Mouse (Mus musculus): ENCODE data around the gene St6galnac6.
A peak's percentile ranks its signal among the peaks of the same experiment; 100 is the strongest.

Gene St6galnac6

DNA sequence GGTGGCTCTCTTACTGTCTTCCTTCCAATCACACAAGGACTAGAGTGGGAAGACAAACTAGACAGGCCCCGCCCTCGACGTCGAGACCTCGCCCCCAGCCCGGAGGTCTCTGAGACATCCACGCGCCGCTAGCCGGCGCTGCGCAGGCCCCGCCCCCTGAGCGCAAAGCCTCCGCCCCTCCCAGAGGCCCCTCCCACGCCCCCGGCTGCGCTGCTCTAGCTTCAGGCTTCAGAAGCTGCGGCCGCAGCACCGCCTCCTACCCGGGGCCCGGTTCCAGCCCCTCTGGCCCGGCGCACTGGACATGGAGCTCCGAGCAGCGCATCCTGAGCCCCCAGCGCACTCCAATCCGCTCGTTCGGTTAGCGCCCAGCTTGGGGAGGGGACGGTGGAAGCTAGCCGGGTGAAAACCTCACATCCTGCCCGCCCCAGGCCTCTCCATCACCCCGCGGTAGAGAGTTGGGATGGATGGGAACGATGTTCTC, 12.6 kb upstream of the St6galnac6 start, which contains the start of gene St6galnac4:
Gene St6galnac4, plus strand, starts transcription at position 225 of the 481 bp plus-strand sequence.
- peak; percentile 89 for DNase-seq

DNA sequence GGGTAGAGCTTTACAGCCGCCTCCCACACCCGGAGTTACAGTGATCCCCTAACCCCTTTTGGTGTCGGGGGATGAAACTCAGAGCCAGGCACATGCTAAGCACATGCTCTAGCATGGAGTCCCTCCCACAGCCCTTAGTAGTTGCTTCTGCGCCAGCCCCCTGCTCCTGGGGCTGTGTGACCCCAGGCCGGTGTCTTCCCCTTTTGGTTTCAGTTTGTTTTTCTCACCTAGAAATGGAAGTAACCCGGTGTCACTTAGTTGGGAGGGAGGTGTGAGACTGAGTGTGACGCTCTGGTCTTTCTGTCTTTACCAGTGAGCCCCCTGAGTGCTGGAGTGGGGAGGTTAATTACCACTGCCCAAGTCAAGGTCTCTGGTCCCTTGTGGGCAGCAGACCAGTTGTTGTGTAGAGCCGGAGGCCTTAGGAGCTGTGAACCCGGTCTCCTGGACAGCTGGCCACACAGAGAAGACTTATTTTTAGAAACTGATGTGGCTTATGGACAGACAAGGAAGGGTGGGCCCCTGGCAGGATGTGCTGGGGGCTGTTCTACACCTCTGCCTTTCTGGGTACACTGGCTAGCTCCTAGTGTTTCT, 11.7 kb upstream of the St6galnac6 start:
- no peak for DNase-seq

DNA sequence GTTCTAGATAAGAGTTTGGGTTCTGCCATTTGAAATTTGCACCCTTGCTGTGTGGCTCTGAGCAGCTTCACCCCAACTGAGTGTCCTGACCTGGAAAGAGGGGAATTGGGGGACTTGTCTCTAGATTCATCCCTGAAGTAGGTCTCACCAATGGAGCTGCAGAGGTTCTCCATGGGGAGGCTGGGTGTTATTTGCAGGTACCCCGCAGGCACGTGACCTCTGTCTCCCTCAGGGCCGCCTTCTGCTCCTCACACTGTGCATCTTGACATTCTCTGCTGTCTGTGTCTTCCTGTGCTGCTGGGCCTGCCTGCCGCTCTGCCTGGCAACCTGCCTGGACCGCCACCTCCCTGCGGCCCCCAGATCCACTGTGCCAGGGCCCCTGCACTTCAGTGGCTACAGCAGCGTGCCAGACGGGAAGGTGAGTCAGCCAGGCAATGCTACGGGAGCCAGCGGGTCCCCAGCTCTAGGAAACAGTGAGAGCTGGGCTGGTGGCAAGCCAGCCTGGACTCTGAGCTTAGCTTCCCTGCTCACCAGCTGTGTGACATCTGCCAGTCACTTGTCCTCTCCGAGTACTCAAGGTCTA, 10.2 kb upstream of the St6galnac6 start:
- peak; percentile 55 for DNase-seq

DNA sequence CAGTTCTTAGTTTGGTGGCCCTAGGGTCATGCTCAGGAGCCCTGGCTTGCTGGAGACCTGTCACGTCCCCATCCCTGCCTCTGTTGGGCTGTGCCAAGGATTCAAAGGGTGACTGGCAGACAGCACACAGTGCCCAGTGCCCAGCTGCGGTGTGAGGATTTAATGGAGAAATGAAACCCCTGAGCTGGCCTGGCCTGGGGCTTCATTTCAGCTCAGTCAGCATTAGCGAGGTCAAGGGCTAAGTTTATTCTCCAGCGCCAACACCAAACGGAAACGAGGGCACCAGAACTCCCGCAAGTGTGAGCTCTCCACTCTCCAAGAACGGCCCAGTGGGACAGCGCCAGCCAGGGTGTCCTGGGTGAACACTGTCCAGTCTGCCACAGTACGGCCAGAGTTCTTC, 9.3 kb upstream of the St6galnac6 start:
- DNase-seq = no peak

DNA sequence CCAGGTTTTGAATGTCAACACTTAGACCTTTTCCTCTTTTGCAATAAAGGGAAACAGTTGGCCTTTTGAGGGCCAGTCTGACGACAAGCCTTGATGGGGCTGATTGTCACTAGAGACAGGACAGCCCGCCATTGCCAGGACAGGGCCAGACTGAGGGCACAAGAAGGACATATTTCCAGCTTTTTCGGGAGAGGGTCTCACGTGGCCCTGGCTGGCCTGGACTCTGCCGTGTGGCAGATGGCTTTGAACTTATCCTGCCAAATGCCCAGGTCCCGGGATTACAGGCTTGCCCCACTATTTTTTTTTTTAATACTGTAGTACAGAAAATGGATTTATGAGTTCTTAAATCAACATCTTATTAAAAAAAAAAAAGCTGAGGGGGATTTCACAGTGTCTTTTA, 8.3 kb upstream of the St6galnac6 start:
- DNase-seq = no peak

DNA sequence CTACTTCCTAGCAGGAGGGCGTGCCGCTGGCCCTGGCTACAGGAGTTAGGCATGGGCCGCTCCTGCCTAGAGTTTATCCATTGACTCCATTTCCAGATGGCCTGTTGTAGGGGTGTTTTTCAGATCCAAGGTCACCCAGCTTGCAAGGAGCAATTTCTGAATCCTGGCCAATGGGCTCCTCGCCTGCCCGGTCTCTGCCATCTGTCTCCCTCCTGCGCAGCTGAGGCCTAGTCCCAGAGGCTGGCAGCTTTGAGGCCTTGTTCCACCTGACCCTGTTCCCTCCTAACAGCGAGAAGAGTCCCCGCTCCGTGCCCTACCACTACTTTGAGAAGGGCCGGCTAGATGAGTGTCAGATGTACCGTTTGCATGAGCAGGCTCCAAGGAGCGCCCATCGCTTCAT, 2.8 kb upstream of the St6galnac6 start:
- DNase-seq = no peak

DNA sequence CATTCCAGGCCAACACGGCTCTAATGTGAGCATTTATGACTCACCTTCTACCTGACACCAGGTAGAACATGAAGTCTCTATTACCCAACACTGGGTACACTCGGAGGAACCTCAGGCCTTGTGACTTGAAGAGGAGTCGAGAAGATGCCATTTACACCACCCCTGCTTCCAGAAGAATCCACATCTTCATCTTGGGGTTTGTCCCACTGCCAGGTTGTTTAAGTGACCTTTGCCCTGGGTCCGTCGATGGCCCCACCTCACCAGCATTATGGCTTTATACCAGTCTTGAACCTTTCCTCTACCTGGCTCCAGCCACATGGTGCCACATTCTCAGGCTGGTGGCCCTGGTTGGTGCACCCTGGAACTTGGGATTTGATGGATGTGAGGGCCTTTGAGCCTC, 2.3 kb upstream of the St6galnac6 start:
- no peak for DNase-seq

DNA sequence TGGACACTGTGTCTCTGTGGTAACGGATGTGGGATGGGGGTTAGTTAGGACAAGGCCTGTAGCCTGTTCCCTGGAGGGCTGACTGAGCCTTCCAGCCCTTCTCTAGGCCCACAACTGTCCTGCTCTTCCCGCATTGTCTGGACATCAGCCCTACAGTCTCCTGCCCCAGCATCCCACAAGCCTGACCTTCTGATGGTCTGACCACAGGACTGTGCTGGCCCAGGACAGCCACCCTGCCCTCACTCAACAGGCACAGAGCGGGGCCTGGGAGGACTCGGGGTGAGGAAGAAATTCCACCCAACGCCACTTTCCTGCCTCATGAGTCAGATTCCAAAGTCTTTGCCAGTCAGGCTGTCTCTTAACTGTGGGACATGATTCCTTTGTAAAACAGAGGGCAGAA, 1.8 kb upstream of the St6galnac6 start:
- no peak for DNase-seq

DNA sequence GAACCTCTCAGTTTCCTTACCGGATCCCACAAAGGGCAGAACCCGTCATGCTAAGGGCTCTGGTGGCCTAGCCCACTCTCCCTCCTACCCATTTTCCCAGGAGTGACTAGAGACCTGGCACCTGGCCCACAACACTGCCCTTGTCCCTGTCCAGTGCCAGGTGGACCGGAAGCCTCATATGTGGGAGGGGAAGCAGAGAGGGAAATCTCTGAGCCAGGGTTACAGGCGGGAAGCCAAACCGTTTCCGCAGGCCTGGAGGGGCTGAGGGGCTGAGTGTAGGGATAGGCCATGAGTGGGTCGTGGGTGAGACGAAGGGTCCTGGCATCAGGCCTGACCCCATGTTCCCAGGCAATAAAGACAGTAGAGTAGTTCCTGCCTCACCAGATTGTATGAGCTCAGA, 1.0 kb upstream of the St6galnac6 start:
- no peak for DNase-seq

DNA sequence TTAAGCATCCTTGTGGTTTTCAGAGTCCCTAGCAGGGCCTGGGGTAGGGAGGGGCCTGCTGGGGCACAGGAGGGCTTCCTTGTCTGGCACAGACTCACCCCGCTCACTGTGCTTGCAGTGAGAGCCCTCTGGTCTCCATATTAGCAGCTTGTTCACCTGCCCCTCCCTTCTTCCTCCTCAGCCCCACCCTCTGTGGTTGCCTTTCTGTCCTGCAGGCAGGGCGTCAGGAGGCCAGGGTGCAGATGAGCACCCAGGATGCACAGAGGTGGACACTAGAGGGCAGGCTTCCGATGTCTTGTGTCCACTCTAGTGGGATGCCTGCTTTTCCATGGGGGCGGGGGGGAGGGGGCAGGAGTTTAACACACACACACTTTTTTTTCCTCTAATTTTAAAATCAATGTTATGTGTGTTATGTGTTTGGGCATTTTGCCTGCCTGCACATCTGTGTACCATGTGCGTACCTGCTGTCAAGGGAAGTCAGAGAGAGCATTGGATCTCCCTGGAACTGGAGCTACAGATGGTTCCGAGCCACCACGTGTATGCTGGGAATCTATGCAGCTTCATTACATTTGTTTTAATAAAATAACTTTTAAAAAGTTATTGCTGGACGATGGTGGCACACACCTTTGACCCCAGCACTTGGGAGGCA, 2.0 kb downstream of the St6galnac6 start:
- no peak for DNase-seq

DNA sequence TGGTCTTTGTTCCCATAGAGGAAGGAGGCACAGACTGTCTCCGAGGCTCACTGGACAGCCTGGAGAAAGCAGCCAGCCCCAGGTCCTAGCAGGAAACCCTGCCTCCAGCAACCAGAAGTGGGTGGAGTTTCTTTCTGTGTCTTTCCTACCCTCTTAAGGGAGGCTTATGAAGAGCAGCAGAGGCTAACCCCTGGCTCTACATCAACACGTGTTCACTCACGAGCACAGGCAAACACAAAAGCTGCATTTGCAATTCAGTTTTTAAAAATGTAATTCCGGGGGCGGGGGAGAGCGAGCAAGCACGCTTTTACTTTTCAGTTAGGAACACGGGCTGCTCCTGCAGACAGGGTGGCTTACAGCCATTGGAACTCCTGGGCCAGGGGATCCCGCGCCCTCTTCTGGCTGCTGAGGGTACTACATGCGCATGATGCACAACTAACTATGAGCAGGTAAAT, 3.1 kb downstream of the St6galnac6 start:
- DNase-seq = peak; percentile 85

DNA sequence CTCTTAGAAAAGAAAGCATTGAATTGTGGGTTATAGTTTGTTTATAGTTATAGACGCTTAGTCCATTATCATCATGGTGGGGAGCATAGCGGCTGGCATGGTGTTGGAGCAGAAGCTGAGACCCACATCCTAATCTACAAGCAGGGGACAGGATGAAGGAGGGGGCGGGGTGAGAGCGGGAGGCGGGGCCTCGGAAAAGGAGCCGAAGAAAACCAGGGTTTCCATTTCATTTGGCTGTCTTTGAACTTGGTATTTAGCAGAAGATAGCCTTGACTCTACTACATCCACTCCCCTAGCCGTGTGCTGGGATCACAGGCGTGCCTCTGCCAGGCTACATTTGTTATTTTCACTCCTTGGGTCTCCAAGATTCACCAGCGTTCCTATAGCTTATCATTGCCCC, 5.1 kb downstream of the St6galnac6 start:
- no peak for DNase-seq

DNA sequence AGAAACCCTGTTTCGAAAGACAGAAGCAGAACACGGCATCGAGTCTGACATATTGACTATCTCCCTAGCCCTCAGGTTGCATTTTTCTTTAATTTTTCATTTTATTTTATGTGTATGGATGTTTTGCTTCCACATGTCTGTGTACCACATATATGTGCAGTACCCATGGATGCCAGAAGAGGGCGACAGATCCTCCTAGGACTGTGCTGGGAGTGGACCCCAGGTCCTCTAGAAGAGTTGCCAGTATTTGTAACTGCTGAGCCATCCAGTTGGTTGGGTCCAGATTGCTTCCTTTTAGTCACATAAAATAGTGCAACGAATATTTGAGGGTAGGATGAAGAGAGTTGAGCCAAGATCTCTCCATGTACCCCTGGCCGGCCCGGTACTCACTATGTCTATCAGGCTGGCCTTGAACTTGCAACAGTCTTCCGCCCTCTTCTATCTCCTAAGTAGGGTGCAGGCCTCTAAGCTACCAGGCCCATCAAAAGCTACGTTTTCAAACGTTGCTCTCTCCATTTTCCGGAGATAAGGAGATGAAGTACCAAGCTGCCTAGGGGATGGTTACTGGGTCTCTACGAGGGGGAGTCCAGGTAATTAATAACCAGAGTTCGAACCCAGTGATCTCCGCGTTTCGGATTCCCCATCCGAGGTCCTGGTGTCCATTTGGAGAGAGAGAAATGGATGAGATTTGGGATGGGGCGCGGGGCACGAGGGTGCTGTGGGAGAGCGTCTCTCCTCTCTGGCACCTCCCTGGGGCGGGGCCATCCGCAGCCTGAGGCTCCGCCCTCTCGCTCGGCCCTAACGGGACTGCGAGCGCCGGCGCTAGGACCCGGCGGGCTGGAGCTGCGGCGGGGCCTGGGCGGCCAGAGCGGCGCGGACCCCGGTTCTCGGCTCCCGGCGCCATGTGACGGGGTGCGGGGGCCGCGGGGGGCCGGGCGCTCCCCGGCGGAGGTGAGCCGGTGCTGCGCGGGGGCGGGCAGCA, 6.9 kb downstream of the St6galnac6 start:
- DNase-seq = peak; percentile 88

DNA sequence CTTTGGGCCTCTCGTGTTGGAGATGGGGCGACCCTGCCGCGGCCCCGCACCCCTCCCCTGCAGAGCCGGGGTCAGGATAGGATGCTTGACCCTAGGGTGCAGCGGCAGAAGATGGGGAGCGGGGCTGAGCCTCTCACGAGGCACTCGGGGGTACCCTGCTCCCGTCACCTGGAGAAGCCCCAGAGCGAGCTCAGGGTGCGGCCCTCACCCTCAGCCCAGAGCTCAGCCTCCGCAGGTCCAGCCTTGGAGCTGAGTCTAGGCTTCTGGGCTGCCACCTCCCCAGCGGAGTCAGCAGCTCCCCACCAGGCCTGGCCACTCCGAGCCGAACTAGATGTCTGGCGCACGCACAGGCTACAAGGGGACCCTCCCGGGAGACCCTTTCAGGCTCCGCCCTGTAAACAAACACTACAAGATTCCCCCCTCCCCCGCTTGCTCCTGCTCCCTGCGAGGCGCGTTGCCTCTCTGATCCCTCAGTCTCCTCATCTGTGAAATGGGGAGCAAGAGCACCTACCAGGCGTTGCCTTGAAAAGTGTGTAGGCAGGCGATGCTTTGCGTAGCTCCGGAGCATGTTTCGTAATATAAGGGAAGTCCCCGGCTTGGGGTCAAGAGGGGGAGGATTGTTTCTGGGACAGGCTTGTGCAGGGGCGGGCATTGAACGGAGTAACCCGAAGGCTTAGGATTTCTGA, 7.9 kb downstream of the St6galnac6 start:
- peak; percentile 41 for DNase-seq

DNA sequence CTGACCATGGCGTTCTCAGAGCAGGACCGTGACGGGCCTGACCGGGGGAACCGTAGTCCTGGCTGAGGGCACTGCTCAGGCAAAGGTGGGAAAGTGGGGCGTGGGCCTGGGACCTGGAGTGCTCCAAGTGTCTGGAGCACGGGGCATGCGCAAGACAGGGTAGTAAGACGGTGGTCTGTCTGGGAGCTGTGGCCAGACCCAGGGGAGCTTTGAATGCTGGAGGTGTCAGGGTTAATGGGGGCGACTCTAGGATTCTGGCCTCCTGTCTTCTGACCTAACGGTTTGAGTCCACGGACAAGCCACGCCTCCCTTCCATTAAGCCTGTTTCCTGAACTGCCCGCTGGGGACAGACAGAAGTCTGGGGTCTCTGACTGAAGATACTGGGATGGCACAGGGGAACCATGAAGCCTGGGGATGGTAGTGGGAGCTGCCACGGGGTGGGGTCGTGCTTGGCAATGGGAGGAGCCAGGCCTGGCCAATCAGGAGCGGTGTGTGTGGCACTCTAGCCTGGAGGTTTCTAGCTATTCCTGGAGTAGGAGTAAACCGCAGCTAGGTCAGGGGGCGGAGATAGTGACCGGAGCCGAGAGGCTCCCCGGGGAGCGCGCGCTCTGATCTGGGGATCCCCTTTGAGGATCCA, 8.8 kb downstream of the St6galnac6 start:
- DNase-seq = peak; percentile 44

DNA sequence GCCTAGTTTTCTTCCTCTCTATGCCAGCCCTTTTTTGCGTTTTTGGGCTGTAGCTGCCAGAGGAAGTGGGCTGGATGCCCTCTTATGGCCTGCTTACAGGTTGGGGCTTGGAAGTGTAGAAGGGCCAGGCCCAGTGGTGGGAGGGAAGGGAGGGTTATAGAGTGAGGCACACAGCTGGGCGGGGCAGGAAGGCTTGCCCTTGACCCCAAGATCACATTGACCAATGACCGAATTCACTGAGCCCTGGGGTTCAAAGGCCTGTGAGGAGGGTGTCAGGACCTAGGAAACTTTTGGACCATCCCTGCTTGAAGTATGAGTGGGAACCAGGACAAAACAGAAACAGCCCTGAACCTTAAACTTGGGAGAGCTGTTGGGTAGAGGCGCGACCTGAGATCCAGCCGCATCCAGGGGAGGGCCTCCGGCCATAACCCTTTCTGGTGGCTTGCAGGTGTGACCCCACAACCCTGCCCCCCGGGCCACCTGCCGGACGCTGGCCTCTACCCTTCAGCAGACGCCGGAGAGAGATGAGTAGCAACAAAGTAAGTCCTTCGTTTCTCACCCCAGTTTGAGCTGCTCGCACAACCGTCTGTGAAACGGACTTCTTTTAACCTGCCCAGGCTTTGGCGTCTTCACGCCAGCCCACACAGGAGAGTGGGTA, 9.4 kb downstream of the St6galnac6 start:
- DNase-seq = no peak

DNA sequence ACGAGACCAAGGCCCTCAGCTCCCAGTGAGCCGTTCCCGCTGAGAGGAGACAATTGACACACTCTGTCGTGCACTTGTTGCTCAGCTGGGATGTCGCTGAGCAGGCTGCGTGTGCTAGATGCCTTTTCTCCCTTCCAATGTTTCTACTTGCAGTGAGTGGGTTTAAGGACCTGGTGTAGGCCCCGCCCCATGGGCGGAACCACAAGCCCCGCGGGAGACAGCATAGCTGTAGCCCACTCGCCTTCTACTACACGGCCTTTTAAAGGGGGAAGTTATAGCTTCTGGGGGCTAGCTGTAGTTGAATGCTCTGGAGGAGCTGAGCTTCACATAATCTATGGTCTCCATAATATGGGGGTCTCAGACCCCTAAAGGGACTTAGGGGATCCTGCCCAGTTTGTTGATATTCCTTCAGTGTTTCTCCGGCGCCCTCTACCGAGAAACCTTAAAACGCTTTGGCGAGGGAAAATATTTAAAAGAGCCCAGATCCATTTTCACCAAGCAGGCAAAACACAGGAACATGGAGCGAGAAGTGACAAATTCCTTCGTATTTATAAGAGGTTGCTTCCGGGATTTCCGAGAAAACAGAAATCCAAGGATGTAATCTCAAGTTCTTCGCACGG, 11.2 kb downstream of the St6galnac6 start:
- DNase-seq = peak; percentile 60

DNA sequence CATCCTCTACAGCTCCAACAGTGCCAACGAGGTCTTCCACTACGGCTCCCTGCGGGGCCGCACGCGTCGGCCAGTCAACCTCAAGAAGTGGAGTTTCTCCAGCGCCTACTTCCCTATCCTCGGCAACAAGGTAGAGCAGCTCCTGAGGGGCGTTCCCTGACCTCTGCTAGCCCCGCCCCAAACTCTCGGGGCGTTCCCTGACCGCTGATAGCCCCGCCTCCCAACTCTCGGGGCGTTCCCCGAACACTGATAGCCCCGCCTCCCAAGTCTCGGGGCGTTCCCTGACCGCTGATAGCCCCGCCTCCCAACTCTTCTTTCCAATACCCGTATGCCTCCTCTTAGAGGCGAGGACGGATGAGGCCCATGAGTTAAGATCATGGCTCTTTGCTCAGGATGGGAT, 12.8 kb downstream of the St6galnac6 start:
- DNase-seq = no peak

DNA sequence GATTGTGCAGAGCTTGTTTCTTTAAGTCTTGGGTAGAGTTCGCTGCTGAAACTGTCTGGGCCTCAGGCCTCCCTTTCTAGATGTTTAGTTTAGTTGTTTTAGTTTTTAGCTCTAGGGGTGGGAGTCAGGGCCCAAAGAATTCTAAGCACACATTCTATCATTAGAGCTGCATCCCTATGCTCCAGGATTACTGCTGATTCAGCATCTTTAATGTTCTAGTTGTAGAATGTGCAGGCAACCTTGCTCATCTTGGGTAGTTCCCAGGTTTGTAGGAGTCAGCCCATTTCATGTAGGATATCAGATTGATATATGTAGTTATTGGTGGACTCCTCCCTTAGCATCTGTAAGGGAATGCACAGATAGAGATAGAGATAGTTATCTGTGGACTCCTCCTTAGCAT, 17.6 kb downstream of the St6galnac6 start:
- no peak for DNase-seq

DNA sequence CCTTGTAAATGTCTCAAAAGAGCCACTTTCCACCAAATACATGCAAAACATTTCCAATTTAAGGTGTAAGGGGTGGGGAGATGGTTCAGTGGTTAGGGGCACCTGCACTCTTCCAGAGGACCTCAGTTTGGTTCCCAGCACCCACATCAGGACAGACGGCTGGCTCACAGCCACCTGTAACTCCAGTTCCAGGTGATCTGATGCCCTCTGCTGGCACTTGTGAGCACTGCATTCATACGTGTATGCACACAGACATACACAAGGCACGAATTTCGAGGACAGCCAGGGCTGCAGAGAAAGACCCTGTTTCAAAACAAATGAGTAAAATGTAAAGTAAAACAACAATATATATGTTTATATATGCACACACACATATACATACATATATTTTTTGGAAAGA, 18.1 kb downstream of the St6galnac6 start:
- no peak for DNase-seq

DNA sequence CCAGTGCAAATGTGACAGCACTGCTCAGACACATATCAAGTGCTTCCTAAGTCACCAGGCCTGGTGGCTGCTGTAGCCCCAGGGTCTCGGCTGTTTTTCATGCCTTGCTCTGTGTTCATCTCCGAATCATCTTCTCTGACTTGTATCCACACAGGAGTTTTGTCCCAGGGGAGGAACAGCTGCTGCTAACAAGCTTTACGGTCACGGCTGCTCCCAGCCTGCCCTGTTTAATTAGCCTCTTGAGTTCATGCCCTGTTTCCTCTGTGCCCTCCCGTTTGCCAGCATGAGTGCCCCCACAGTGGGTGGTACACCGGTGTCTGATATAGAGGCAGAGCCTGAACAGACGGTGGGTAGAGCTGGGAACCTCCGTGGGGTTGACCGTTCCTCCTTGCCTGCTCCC, 18.5 kb downstream of the St6galnac6 start:
- DNase-seq = no peak
